Mouse (Mus musculus): Measurements from ENCODE around the gene Zfp827. TPM values are rescaled to one million over a fixed set of nuclear protein-coding genes. Genes with fewer than 3 reads are reported as not detected.

Zfp827 gene
- polyA plus RNA-seq, 1 experiment = 28.8 TPM

DNA sequence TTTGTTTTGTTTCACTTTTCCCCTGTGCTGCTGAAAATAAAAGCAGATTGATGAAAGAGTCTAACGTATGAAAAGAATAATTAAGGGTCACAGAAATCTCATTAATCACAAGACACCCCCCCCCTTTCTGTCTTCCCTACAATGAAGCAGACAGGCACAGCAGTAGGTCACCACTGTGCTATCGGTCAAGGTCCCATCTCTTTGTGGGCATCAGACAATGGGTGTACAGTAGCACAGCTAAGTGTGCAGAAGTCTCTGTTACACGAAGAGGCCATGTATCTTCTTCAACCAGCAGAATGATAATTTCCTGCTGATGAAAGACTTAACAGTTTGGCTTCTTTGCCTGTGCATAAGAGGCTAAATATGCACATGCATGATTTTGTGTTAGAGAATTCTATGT is 170.4 kb downstream of the Zfp827 start:
- TF ChIP-seq POLR2A (IDR thresholded peaks at IDR 0.05; ENCODE audit: low read depth, low read length) (no peak), CTCF (IDR thresholded peaks at IDR 0.05; ENCODE audit: borderline replicate concordance, insufficient read depth, low read length) (no peak)
- peaks cover 8% of the 10 kb centered on the region; the same call in 1 of the 2 replicates for H3K4me1 ChIP-seq (ENCODE audit: control insufficient read depth, insufficient read depth, low read length)
- no peak overlapping the region for H3K4me3 ChIP-seq (ENCODE audit: insufficient read depth, low read length)
- H3K27ac ChIP-seq (ENCODE audit: insufficient read depth, low read length) = peak overlapping the region; percentile 82

DNA sequence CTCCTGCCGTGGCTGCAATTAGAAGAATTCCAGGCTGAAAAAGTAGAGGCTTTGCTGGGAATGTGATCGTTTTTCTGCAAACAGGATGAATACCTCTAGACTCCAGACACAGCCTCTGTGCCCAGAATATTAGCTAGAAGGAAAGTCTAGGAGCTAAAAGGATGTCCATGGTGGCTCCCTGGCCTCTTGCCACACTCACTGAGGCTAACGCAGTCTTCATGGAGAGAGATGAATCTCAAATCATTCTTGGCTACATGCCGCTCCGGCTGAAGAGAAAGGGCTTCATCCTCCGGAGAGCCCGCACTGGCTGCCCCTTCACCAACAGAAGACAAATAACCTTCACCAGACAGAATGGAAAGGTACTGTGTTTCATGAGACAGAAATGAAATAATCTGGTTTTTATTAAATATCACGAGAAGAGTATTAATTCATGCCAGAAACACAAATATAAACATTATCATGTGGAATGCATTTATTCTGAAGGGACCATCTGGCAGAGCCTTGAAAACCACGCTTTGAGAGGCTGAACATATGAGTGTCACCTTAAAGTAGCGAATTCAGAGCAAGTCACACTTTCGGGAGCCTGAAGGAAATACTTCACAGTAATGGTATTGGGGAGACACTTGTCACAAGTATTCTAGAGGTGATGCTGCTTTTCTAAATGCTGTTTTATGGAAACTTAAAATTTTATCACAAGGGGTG is 173.4 kb downstream of the Zfp827 start:
- Histone ChIP-seq H3K4me3 (ENCODE audit: insufficient read depth, low read length) (no peak overlapping the region), H3K27ac (ENCODE audit: insufficient read depth, low read length) (peak overlapping the region; percentile 82), H3K4me1 (ENCODE audit: control insufficient read depth, insufficient read depth, low read length) (peaks cover 9% of the 10 kb centered on the region; the same call in 1 of the 2 replicates)
- TF ChIP-seq CTCF (IDR thresholded peaks at IDR 0.05; ENCODE audit: borderline replicate concordance, insufficient read depth, low read length) (no peak), POLR2A (IDR thresholded peaks at IDR 0.05; ENCODE audit: low read depth, low read length) (no peak)

DNA sequence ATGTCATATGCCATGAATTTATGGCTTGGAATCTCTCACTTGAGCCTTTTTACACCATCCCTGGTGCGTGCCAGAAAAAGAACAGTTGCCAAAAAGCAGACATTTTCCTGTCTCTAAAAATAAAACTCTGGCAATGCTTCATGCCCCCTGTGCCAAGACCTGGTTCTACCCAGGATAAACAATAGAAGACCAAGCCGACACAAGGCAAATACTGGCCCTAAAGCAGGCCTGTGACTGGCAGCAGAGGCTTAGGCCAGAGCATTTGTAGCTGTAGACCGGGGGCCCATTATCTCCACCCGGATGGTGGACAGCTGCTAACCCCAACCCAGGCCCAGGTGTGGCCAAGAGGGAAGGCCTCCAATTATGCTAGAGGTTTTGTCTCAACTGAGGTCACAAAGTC is 178.7 kb downstream of the Zfp827 start:
- H3K4me1 ChIP-seq (ENCODE audit: control insufficient read depth, insufficient read depth, low read length) = peaks cover 19% of the 10 kb centered on the region

DNA sequence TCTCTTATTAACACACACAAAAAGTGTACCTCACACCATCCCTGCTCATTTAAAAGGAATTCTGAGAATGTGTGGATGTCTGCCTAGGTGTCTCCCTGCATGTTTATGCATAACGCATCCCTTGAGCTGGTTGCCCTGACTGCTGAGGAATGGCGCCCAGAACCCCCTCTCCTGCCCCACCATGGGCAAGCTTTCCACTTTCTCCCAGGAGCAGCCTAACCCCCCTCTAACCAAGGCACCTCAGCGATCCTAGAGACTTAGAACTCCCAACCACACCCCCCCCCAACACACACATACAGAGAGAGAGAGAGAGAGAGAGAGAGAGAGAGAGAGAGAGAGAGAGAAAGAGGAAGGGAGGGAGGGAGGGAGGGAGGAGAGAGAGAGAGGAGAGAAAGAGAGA is 179.9 kb downstream of the Zfp827 start:
- H3K4me3 ChIP-seq (ENCODE audit: insufficient read depth, low read length) = no peak overlapping the region

More for the DNA sequence above, 178.7 kb downstream of the Zfp827 start:
- TF ChIP-seq CTCF (IDR thresholded peaks at IDR 0.05; ENCODE audit: borderline replicate concordance, insufficient read depth, low read length) (no peak), POLR2A (IDR thresholded peaks at IDR 0.05; ENCODE audit: low read depth, low read length) (no peak)
- Histone ChIP-seq H3K4me3 (ENCODE audit: insufficient read depth, low read length) (no peak overlapping the region), H3K27ac (ENCODE audit: insufficient read depth, low read length) (peak overlapping the region; percentile 100)

DNA sequence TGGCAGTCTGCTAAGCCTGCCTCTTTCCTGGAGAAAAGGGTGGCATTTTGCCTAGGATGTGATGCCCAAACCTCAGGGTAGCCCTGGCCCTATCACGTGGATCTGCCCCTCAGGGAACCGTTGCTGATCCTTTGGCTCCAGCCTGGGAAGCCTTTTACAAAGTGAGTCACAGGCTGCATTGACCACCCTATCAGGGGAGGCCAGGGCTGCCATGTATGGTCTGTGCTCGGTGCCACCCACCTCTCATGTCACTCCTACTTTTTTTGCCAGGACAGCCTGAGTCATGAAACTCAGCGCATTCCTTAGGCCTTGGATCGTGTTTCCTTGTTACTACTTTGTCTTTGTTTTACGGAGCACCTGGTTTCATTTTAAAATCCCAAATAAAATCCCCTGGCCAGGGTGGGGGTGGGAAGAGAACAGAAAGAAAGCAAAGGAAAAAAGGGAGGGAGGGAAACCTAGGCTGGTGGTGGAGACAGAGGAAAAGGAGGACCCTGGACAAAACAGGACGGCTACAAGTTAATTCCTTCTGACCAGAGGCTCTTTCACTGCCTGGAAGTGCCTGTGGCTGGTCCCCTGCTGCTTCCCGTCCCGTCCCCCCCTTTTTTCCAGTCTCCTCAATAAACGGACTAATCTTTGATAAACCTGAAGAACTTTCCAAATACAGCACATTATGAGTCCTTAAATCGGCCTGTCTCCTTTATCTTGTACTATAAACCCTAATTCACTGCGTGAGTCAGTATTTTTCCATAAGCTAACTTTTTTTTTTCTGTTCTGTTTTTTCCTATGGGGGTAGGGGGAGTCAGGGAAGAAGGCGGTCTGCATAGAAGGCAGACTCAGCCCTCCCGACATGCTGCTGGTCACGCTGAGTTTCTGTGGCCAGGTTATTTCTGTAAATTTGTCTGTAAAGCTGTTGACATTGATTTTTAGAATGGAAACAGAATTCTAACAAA is 180.7 kb downstream of the Zfp827 start:
- Histone ChIP-seq H3K4me3 (ENCODE audit: insufficient read depth, low read length) (no peak overlapping the region), H3K27ac (ENCODE audit: insufficient read depth, low read length) (peak overlapping the region; percentile 100), H3K4me1 (ENCODE audit: control insufficient read depth, insufficient read depth, low read length) (peaks cover 19% of the 10 kb centered on the region)
- TF ChIP-seq CTCF (IDR thresholded peaks at IDR 0.05; ENCODE audit: borderline replicate concordance, insufficient read depth, low read length) = no peak
- peak; percentile 36 for TF ChIP-seq POLR2A (IDR thresholded peaks at IDR 0.05; ENCODE audit: low read depth, low read length)

More for the DNA sequence above, 179.9 kb downstream of the Zfp827 start:
- Histone ChIP-seq H3K4me1 (ENCODE audit: control insufficient read depth, insufficient read depth, low read length) (peaks cover 19% of the 10 kb centered on the region), H3K27ac (ENCODE audit: insufficient read depth, low read length) (peak overlapping the region; percentile 100)
- TF ChIP-seq POLR2A (IDR thresholded peaks at IDR 0.05; ENCODE audit: low read depth, low read length) = no peak; the same call in none of the 2 replicates
- TF ChIP-seq CTCF (IDR thresholded peaks at IDR 0.05; ENCODE audit: borderline replicate concordance, insufficient read depth, low read length) = no peak

DNA sequence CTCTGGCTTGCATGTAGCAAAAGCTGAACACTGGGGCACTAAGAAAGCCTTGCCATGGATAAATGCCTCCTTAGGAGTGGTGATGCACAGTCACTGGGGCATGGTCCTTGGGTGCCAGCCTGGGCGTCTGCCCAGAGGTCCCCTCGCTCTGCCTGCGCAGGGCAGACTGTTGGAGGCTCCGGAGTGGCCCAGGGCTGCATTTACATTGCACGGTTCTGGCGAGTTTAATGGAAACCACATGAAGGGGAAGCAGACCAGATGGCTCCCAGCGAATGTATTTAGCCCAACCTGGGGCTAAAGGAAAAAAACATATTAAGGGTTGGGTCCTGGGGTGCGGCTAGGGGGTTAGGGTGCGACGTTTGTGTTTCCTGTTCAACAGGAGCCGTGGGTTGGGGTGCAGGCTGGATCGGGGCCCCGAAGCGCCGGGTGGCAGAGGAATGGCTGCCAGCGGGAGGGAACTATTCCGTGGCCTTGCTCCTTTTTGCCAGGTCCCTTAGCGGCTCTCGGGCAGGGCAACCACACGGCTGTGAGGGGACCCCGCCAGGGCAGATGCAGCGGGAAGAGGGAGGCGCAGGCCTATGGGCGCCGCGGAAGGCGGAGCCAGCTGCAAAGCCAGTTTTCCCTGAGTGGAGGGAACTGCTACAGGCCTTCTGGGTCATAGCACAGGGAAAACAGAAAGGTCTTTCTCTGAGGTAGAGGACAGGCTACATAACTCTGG is 181.6 kb downstream of the Zfp827 start:
- TF ChIP-seq POLR2A (IDR thresholded peaks at IDR 0.05; ENCODE audit: low read depth, low read length) = peak; percentile 51
- TF ChIP-seq CTCF (IDR thresholded peaks at IDR 0.05; ENCODE audit: borderline replicate concordance, insufficient read depth, low read length) = no peak
- H3K4me1 ChIP-seq (ENCODE audit: control insufficient read depth, insufficient read depth, low read length) = peaks cover 19% of the 10 kb centered on the region
- H3K27ac ChIP-seq (ENCODE audit: insufficient read depth, low read length) = peak overlapping the region; percentile 100
- no peak overlapping the region for H3K4me3 ChIP-seq (ENCODE audit: insufficient read depth, low read length)

DNA sequence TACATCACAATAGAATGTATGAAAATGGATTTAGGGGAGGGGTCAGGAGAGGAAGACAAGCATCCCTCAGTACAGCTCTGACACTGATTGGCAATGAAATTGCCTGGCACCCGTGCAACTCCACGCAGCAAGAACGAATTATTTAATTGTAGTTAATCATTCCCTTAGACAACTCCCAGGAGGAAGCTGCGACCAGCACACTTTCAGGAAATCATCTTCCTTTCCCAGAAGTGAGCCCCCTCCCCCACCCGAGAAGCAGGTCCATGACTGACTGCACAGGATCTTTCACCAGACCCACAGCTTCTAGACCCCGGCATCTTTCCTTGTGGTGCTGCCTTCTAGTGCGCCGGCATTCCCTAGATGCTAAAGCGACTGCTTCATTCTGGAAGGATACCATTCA is 183.4 kb downstream of the Zfp827 start:
- H3K4me1 ChIP-seq (ENCODE audit: control insufficient read depth, insufficient read depth, low read length) = peaks cover 17% of the 10 kb centered on the region

DNA sequence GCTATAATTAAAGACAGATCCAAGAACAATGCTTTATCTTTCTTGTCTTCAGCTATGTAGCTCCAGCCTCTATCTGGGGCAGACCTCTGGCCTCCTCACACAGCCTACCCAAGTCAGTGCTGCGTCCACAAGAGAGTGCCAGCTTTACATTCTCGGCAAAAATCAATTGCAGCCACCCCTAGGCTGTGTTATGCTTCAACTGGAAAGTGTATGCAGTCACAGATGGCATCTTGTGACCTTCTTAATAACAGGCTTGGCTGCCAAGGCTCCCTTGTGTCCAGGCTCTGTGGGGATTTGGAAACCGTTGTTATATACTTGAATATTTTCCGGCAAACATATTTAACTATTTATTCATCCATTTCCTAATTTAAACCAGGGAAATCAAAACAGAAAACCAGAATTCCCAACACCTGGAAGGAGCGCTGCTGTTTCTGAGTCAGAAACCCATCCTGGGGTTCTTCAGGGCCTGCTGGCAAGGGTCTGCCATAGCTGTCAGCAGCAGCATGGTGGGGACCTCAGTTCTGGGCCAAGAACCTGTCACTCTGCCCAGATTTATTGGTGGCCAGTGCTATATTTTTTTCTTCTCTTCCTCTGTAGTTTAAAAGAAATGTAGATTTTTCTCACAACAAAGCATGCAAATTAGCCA is 194.0 kb downstream of the Zfp827 start:
- Histone ChIP-seq H3K4me3 (ENCODE audit: insufficient read depth, low read length) (no peak overlapping the region), H3K4me1 (ENCODE audit: control insufficient read depth, insufficient read depth, low read length) (peaks cover 5% of the 10 kb centered on the region; the same call in 1 of the 2 replicates), H3K27ac (ENCODE audit: insufficient read depth, low read length) (peak overlapping the region; percentile 43)
- TF ChIP-seq CTCF (IDR thresholded peaks at IDR 0.05; ENCODE audit: borderline replicate concordance, insufficient read depth, low read length) = no peak
- TF ChIP-seq POLR2A (IDR thresholded peaks at IDR 0.05; ENCODE audit: low read depth, low read length) = no peak

More for the DNA sequence above, 183.4 kb downstream of the Zfp827 start:
- TF ChIP-seq POLR2A (IDR thresholded peaks at IDR 0.05; ENCODE audit: low read depth, low read length) = no peak
- TF ChIP-seq CTCF (IDR thresholded peaks at IDR 0.05; ENCODE audit: borderline replicate concordance, insufficient read depth, low read length) = no peak
- peak overlapping the region; percentile 100 for H3K27ac ChIP-seq (ENCODE audit: insufficient read depth, low read length)
- H3K4me3 ChIP-seq (ENCODE audit: insufficient read depth, low read length) = no peak overlapping the region

DNA sequence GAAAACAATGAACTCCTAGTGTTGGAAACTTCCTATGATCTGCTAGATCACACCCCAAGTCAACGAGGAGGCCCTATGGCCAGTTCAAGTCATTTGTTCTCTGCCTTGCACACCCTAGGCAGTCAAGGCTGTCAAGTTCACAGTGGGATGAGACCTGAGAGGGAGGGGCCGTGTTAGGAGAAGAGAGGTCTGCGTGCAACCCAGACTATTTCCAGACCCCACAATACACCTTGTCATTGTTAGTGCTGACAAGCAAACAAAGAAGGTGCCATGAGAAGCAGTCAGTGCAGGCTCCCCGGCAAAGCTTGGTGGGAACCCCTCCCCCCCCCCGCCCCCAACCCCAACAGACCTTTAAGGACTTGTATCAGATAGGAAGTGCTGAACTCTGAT is 194.5 kb downstream of the Zfp827 start:
- peaks cover 5% of the 10 kb centered on the region; the same call in 1 of the 2 replicates for H3K4me1 ChIP-seq (ENCODE audit: control insufficient read depth, insufficient read depth, low read length)
- TF ChIP-seq POLR2A (IDR thresholded peaks at IDR 0.05; ENCODE audit: low read depth, low read length) = no peak
- no peak for TF ChIP-seq CTCF (IDR thresholded peaks at IDR 0.05; ENCODE audit: borderline replicate concordance, insufficient read depth, low read length)
- no peak overlapping the region for H3K4me3 ChIP-seq (ENCODE audit: insufficient read depth, low read length)
- H3K27ac ChIP-seq (ENCODE audit: insufficient read depth, low read length) = peak overlapping the region; percentile 43

Measured in embryonic fibroblast, embryonic 13.5 days (primary cell).